Mouse (Mus musculus) adrenal gland, adult 18-20 months (tissue): ENCODE data around the gene Pdzk1. TPM values are rescaled to one million over a fixed set of nuclear protein-coding genes. Genes with fewer than 3 reads are reported as not detected.

Experiments
- DNase-seq, 2 experiments: peaks; one replicate each; pipeline ENCODE4 v3.0.0; 2021 to 2022; ENCODE audit warnings: low spot score in 2 of 2
- total RNA-seq, 2 experiments: library from RNA; stranded (reverse); gene quantifications; 1 replicate in 1 of 2; 2 replicates in 1 of 2; pipeline ENCODE4 v1.2.3; 2021

Gene Pdzk1
- total RNA-seq, 2 experiments from 2014 or later = 0.99 TPM; not detected in 1

- no peak for DNase-seq
These were observed 5.7 kb downstream of the Pdzk1 start for GRCm38 (mm10) chr3:96834587-96835348.

- no peak for DNase-seq
These were observed 7.3 kb downstream of the Pdzk1 start for GRCm38 (mm10) chr3:96836414-96836813.

DNA sequence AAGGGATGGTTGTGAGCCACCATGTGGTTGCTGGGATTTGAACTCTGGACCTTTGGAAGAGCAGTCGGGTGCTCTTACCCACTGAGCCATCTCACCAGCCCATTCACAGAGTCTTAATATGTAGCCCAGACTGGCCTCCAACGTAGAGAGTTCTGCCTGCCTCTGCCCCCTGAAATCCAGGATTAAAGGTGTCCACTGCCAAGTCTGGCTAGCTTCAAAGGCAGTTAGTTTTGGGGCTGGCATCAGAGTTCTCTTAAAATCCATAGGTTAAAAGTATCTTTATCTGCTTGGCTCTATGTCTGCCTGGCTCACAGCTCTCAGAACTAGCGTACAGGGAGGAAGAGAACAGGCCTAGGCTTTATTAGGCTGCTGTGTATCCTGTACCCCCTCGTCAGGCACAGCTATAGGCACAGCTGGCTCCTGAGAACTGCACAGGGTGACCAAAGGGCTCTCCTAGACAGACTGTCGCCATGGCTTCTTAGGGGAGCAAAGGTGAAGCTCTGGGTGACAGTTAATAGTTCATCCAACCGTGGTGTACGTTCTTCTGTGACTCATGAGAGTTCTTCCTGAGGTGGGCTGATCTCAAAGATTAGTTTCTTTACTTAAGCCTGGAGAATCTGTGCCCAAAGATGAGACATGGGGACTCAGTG lies 10.0 kb downstream of the Pdzk1 start:
- DNase-seq = no peak

DNA sequence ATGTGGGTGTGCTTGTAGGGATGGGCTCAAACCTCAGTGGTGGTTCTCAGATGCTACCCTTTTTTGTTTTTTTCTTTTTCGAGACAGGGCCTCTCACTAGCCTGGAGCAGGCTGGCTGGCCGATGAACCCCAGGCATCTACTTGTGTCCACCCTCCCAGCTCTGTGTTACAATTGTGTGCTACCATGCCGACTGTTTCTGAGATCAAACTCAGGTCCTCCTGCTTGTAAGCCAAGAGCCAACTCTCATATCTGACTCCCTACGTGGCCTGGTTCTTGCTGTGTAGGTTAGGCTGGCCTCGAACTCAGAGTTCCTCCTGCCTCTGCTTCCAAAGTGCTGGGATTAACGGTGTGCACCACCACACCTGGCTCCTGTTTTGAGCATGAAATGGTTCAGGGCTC lies 16.1 kb downstream of the Pdzk1 start:
- DNase-seq = no peak

- DNase-seq = peak in 1 of 2 experiments; percentile 31
These were observed 16.7 kb downstream of the Pdzk1 start for GRCm38 (mm10) chr3:96845806-96846205.

DNA sequence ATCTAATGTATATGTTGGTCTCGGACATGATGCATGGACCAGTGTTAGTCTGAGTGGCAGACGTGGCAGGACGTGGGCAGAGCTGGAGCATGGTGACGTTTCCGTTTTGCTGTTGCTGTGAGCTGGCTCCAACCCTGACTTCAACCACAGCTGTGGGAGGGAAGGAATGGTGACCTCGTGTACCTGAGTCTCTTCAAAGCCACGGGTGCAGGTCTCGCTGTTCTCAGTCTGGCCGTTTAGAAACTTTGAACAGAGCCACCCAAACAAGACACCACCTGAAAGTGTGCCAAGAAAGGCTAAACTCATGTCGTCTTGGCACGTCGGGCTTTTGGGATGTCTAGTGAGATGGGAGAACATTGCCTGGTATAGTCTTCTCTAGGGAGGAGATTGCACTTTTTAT lies 17.9 kb downstream of the Pdzk1 start:
- DNase-seq = no peak

DNA sequence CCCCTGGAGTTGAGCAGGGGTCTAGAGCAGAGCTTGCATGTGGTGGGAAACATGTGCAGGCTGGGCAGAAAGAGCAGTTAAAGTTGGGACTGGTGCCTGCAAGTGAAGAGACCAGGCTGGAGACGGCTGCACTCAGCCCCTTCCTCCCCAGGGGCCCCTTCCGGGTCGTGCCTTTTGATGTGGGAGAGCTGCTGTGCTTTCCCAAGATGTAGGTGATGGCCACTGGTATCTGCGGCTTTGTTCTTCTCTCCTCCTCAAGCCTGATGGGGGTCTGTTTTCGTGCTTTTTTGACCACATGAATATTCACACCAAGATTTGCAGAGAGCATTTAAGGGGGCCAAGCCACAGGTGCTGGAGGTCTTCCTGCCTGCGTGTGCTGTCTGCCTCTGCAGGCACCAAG lies 18.6 kb downstream of the Pdzk1 start:
- DNase-seq = no peak

- no peak for DNase-seq
These were observed 19.4 kb downstream of the Pdzk1 start for GRCm38 (mm10) chr3:96848470-96848869.

DNA sequence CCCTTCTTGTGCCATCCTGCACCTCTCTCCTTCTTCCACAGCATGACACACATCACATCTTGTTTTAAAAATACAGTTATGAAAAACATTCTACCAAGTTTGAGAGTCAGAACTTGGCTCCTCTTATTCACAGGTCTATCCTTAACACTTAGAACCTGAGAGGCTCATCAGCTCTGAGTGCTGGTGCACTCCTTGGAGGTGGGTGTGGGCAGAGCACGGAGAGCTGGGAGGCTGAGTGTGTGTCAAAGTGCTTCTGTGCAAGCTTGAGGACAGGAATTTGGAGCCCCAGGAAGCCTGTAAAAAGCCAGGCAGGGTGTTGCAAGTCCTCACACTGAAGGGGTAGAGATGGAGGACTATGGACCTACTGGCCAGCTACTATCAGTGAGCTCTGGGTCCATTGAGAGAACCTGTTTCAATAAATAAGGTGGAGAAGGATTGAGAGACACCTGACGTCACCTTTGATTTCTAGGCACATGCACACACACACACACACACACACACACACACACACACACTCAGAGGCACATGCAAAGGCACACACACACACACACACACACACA lies 20.2 kb downstream of the Pdzk1 start:
- DNase-seq = no peak

DNA sequence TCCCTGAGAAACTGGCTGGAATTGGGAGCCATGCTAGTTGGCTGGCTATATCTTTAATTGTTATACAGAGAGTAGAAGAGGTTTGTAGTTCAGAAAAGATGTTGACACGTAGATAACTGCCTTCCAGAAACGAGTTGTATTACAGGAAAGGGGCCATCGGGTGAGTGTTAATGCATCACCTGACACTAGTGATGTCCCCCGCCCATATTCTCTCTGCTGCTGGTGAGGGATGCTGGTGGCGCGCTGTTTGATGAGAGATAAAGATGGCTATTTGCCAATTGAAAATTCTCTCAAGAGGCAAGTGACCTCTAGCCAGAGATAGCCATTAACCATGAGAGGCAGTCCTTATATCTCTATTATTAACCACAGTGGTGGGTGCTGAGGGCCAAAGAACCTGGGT lies 23.5 kb downstream of the Pdzk1 start:
- no peak for DNase-seq

DNA sequence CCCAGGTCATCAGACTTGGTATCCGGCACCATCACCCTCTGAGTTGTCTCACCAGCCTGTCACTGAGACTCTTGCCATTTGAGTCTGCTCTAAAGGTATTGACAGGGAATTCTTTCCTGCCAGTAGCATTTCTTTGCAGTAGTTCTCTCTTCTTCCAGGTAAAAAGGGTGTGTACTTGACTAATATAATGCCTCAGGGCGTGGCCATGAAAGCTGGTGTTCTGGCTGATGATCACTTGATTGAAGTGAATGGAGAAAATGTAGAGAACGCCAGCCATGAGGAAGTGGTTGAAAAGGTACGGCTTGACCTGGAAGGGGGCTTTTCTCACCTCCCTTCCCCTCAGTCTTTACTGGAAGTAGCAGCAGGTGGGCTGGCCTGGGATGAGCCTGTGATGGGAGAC lies 25.3 kb downstream of the Pdzk1 start:
- no peak for DNase-seq

DNA sequence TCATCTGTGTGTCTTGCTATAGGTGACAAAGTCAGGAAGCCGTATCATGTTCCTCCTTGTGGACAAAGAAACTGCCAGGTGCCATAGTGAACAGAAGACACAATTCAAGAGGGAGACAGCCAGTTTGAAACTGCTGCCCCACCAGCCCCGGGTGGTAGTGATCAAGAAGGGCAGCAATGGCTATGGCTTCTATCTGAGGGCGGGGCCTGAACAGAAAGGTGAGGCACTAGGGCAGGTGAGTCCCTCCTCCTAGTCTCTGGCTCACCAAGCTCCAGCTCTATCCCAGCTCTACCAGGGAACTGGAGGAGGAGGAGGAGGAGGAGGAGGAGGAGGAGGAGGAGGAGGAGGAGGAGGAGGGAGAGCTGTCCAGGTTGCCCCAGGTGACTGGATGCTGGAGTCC lies 26.7 kb downstream of the Pdzk1 start:
- DNase-seq = peak in 1 of 2 experiments; percentile 2

- DNase-seq = peak in 1 of 2 experiments; percentile 17
These were observed 31.4 kb downstream of the Pdzk1 start for GRCm38 (mm10) chr3:96860498-96860897.

DNA sequence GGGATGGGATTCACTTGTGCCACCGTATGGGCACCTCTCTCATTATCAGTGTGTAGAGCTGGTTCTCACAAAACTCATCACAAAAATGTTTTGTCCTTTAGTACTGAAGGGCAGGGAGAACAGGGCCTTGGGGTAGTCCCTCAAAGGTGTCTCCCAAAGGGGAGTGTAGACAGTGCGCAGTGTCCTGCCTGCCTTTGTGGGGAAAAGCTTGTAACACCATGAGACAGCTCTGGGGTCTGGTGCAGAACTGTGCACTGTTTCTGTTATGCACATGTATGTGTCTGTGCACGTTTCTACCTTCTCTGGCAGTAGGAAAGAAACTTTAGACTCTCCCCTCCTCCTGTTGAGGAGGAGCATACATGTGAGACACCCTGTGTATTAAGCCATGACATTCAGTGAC lies 38.8 kb downstream of the Pdzk1 start:
- no peak for DNase-seq

- peak in 1 of 2 experiments; percentile 13 for DNase-seq
These were observed 39.5 kb downstream of the Pdzk1 start for GRCm38 (mm10) chr3:96868566-96868965.

DNA sequence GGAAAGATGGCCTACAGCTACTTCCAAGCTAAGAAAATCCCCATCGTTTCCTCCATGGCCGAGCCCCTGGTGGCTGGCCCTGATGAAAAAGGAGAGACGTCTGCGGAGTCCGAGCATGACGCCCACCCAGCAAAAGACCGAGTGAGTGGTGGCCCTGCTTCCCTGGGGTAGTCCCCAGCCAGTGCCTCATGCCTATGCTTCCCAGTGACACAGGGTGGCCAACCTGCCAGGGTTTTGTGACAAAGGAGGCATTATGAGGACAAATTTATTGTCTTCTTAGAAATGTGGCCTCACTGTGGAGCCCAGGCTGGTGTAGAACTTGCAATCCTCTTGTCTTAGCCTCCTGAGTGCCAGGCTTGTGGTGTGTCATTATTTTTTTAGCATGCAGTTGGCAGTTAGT lies 40.0 kb downstream of the Pdzk1 start:
- DNase-seq = peak in 1 of 2 experiments; percentile 12

GRCm38 (mm10) chr3:96870270-96870669 lies 41.2 kb downstream of the Pdzk1 start:
- DNase-seq = no peak

- no peak for DNase-seq
These were observed 42.0 kb downstream of the Pdzk1 start for GRCm38 (mm10) chr3:96871070-96871469.

GRCm38 (mm10) chr3:96872501-96872900 lies 43.4 kb downstream of the Pdzk1 start:
- DNase-seq = no peak

- no peak for DNase-seq
These were observed 45.9 kb downstream of the Pdzk1 start for GRCm38 (mm10) chr3:96874808-96875571.

- no peak for DNase-seq
These were observed 50.5 kb downstream of the Pdzk1 start for GRCm38 (mm10) chr3:96879536-96879935.

DNA sequence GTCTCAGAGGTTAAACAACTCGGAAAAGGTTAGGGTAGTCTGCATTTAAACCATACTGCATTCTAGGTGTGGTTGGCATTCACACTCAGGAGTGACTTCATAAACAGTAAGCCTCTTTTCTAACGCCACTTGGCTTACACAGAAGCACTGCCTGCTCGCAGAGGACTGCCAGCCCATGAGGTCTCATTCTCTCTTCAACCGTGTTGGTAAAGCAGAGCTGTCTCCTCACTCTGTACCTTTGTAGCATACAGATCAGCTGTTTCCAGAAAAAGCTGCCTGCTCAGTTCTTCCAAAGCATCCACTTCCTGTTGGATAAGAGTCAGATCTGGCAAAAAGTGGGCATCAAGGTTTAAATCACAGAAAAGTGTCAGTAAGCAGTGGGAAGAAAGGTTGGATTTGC lies 51.3 kb downstream of the Pdzk1 start:
- no peak for DNase-seq
